Mouse (Mus musculus) heart, postnatal 0 days (tissue): Measurements from ENCODE around the gene Pou3f3. TPM values are rescaled to one million over a fixed set of nuclear protein-coding genes. Genes with fewer than 3 reads are reported as not detected.

ENCODE experiments used
- ATAC-seq: fragments of 200-750 bp; cut with Nextera tagmentation; 2 replicates; pipeline ENCODE4 v1.8.0; 2017; ENCODE audit warnings: low read depth, moderate number of reproducible peaks, moderate library complexity; ENCODE audit not compliant: insufficient read depth
- DNase-seq: peaks from one replicate; pipeline ENCODE4 v3.0.0-alpha.2; 2016; ENCODE audit warnings: low spot score
- H3K27ac ChIP-seq: fragments of 300-500 bp; sonication (generic); 2 replicates; pipeline ENCODE4 v1.5.1; 2014; ENCODE audit warnings: low read depth, mild to moderate bottlenecking
- H3K27me3 ChIP-seq: fragments of 300-500 bp; sonication (generic); 2 replicates; pipeline ENCODE4 v1.6.1; 2014; ENCODE audit warnings: low read length, mixed read lengths; ENCODE audit not compliant: control insufficient read depth, insufficient read depth
- H3K36me3 ChIP-seq: fragments of 300-500 bp; sonication (generic); replicated peaks from 2 replicates; pipeline ENCODE4 v1.6.1; 2014; ENCODE audit warnings: low read length, mixed read lengths; ENCODE audit not compliant: control insufficient read depth, insufficient read depth
- H3K4me1 ChIP-seq: fragments of 300-500 bp; sonication (generic); 2 replicates; pipeline ENCODE4 v1.6.1; 2014; ENCODE audit warnings: antibody characterized with exemption; ENCODE audit not compliant: control insufficient read depth, insufficient read depth
- H3K4me2 ChIP-seq: fragments of 300-500 bp; sonication (generic); 2 replicates; pipeline ENCODE4 v1.6.1; 2014; ENCODE audit warnings: low read depth, mild to moderate bottlenecking, low read length, moderate library complexity
- H3K4me3 ChIP-seq: fragments of 300-500 bp; sonication (generic); 2 replicates; pipeline ENCODE4 v1.5.1; 2014; ENCODE audit warnings: low read depth, low read length
- H3K9ac ChIP-seq: fragments of 300-500 bp; sonication (generic); replicated peaks from 2 replicates; pipeline ENCODE4 v1.6.1; 2014; ENCODE audit warnings: low read depth, low read length, mixed read lengths
- H3K9me3 ChIP-seq: fragments of 300-500 bp; sonication (generic); replicated peaks from 2 replicates; pipeline ENCODE4 v1.6.1; 2016; ENCODE audit warnings: low read length; ENCODE audit not compliant: control insufficient read depth
- CTCF ChIP-seq: IDR thresholded peaks from 2 replicates; pipeline ENCODE4 v1.5.1; 2016; ENCODE audit warnings: antibody characterized with exemption, control low read depth, low read depth
- EP300 ChIP-seq: IDR thresholded peaks from 2 replicates; pipeline ENCODE4 v1.6.1; 2016; ENCODE audit warnings: antibody characterized with exemption, low read depth
- WGBS: fragments of 180-500 bp; shearing (Covaris S2); extraction: QIAGEN DNeasy Blood & Tissue Kit; methylation state at CpG from one replicate; pipeline ENCODE4 v1.1.7; 2014; 5-methylcytosine and 5-hydroxymethylcytosine counted together
- polyA plus RNA-seq: library from polyadenylated mRNA; unstranded; fragments of >200 nt; fragmentation: Nextera tagmentation; extraction: Ambion mirVana; gene quantifications from 2 replicates; pipeline ENCODE4 v1.2.1, GENCODE M21; 2015
- total RNA-seq: library from RNA; depleted of rRNA; stranded (reverse); fragments of >200 nt; gene quantifications from 2 replicates; pipeline ENCODE4 v1.2.3, GENCODE M21; 2014; ENCODE audit warnings: low replicate concordance

Gene Pou3f3
- total and polyA plus RNA-seq, 2 experiments from 2014 or later, result not detected

DNA sequence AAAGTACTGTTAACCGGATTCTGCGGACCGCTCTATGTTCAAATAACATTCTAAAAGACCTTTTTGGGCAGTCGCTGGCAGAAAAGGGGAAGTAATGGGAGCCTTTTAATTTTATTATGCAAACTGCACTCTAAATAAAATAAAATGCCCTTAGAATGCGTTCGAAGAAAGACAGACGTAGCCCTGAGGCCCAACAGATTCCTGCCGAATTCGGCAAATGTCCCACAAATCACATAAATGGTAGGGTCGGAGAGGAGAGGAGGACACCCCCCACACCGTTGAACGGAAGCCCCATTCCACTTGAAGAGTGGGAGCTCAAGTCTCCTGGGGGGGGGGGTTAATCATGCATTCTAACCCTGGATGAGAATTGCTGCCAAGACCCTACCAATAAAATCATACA, 8.3 kb upstream of the Pou3f3 start:
- 7% methylated on average over 12 of the region's 12 CpGs for WGBS
- no peak overlapping the region for H3K4me2 ChIP-seq
- H3K9ac ChIP-seq, result no peak overlapping the region

DNA sequence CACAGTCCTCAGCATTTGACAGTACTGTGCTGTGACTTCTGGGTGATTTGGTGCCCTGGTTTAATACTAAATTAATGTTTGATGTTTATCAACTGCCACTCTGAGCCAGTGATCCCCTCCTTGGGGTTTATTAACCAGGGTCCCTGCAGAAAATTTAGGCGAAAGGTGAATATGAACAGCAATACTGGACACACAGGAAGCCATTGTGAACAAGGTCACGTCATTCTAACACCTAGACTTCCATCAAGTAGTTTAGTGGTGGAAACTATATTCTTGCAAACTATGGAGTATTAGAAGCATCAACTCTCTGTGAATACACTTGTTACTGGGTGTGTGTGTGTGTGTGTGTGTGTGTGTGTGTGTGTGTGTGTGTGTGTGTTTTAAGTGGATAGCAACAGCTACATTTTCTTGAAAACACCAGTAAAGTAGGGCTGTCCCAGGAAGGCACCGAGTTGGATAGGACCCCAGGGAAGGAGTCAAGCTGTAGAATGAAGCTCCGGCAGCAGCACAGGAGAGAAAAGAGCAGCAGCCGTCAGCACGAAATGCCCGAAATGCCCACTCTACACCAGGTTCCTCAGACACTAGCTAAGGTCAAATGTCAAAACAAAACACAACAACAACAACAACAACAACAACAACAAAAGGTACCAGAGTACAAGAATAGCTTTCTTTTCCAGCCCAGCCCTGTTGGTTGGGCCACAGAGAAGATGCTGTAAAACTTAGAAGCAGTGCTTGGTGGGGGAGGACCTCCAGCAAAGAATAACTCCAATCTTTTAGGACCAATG, 7.6 kb upstream of the Pou3f3 start:
- H3K27me3 ChIP-seq, result peaks cover 99% of the 10 kb centered on the region
- TF ChIP-seq CTCF (no peak), EP300 (no peak)
- H3K9ac ChIP-seq, result no peak overlapping the region
- peaks cover 6% of the 10 kb centered on the region; the same call in 1 of the 2 replicates for H3K4me1 ChIP-seq
- H3K27ac ChIP-seq, result no peak overlapping the region
- no peaks in the 10 kb centered on the region for H3K9me3 ChIP-seq
- 8% methylated on average over 7 of the region's 7 CpGs for WGBS
- ATAC-seq, result no peak
- H3K36me3 ChIP-seq, result no peaks in the 10 kb centered on the region
- H3K4me3 ChIP-seq, result no peak overlapping the region
- DNase-seq, result no peak
- H3K4me2 ChIP-seq, result no peak overlapping the region

More for the DNA sequence above, 8.3 kb upstream of the Pou3f3 start:
- Histone ChIP-seq H3K27me3 (peaks cover 99% of the 10 kb centered on the region), H3K27ac (no peak overlapping the region), H3K36me3 (no peaks in the 10 kb centered on the region), H3K4me3 (no peak overlapping the region), H3K4me1 (peaks cover 6% of the 10 kb centered on the region; the same call in 1 of the 2 replicates), H3K9me3 (no peaks in the 10 kb centered on the region)
- ATAC-seq (no peak), DNase-seq (no peak)
- no peak for TF ChIP-seq EP300
- TF ChIP-seq CTCF, result no peak

DNA sequence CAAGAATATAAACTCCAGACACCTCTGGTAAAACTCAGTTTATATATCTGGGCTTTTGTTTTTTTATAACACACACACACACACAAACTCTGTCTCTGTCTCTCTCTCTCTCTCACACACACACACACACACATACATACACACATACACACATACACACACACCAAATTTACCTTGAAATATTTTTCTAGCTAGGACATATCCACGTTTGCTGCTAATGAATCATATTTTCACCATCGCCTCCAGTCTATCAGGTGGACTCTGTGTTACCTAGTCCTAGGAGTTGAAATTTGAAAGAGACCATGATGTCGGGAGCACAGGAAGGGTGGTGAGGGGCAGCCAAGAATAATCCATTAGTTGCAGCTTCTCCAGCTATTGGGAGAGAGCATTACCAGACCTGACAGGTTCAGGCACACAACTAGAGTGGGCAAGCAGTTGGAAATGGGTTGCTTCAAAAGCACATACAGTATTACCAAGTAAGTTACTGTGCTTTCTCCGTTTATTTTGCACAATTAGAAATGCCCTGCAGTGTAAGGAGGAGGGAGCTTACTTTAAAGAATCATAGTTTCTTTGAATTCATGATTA, 6.9 kb upstream of the Pou3f3 start:
- ATAC-seq, result no peak
- 13% methylated on average over 4 of the region's 4 CpGs for WGBS
- Histone ChIP-seq H3K4me2 (no peak overlapping the region), H3K27ac (no peak overlapping the region), H3K4me3 (no peak overlapping the region), H3K27me3 (peaks cover 99% of the 10 kb centered on the region), H3K36me3 (no peaks in the 10 kb centered on the region), H3K9ac (no peak overlapping the region), H3K9me3 (no peaks in the 10 kb centered on the region), H3K4me1 (peaks cover 6% of the 10 kb centered on the region; the same call in 1 of the 2 replicates)
- DNase-seq, result no peak
- TF ChIP-seq CTCF (no peak), EP300 (no peak)

DNA sequence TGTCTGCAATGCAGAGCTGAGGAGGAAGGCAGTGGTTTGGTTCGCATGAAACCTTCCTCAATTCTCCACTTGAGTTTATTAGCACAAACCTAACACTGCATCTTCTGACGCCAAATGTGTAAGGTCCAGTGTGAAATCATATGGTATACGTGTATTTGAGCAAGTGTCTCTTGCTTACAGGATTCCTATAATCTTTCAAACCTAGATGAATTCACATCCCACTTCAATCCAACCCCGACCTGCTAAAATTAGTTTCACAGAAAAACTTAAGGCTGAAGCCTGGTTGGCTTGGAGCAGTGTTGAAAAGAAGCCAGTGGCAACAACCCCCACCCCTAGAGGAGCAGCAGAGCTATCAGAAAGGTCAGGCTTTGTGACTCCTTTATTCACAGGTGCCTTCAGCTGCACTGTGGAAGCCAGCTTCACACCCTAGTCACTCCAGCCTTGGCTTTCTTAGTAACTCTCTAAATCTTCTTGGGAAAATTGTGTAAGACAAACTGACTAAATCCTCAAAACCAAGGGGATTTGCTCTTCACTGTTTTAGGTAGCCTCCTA, 5.5 kb upstream of the Pou3f3 start:
- Histone ChIP-seq H3K27ac (no peak overlapping the region), H3K27me3 (peaks cover 99% of the 10 kb centered on the region), H3K4me1 (peaks cover 3% of the 10 kb centered on the region), H3K9ac (no peak overlapping the region), H3K4me2 (no peak overlapping the region), H3K4me3 (no peak overlapping the region), H3K36me3 (no peaks in the 10 kb centered on the region), H3K9me3 (no peaks in the 10 kb centered on the region)
- ATAC-seq, result no peak
- WGBS, result 10% methylated on average over 4 of the region's 4 CpGs
- TF ChIP-seq EP300, result no peak
- TF ChIP-seq CTCF, result no peak
- DNase-seq, result no peak

DNA sequence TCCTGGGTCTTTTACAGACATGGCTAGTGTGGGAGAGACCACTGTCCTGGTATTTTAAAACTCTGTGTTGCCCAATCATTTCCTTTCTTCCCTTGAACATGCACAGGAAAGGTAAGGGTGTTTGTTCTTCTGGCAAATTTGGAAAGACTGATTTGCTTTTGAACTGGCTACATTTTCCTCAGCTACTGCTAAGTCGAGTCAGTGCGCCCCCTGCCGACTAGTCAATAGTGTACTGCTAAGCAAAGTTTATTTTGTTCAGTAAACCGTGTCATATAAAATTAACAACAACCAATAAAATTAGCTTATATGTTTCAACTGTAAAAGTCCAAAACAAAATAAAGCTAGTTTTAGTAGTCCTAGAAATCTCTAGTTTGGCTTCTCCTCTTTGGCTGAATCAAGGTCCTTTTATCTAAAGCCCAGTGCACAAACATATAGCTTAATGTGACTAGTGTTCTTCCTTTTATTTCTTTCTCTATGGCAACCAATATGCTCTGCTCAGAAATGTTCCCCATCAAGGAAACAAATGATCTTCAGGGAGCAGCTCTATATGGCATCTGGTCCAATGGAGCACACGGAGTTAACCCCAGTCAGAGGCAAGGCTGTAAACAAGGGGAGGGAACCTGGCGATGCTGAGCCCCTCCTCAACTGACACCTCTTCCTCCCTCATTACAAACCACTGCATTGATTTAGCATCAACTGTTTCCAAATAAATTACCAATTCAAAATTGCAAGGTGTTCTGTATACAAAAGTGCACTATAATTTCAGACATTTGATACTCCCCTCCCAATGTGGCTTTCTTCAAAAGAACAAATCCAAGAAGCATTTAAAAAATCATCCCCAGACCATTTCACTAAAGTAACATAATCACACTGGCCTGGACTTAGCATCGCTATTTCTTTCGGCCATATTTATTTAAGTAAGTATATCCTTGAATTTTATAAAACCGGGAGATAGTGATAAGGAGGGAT, 4.1 kb upstream of the Pou3f3 start:
- H3K36me3 ChIP-seq, result no peaks in the 10 kb centered on the region
- TF ChIP-seq CTCF (peak; percentile 77), EP300 (no peak)
- ATAC-seq (no peak), DNase-seq (peak; percentile 69)
- no peak overlapping the region for H3K9ac ChIP-seq
- no peak overlapping the region for H3K27ac ChIP-seq
- no peaks in the 10 kb centered on the region for H3K9me3 ChIP-seq
- H3K4me3 ChIP-seq, result no peak overlapping the region
- peaks cover 9% of the 10 kb centered on the region for H3K4me1 ChIP-seq
- H3K27me3 ChIP-seq, result peaks cover 99% of the 10 kb centered on the region
- WGBS, result 4% methylated on average over 9 of the region's 9 CpGs
- no peak overlapping the region for H3K4me2 ChIP-seq
